Mouse (Mus musculus) kidney, embryonic 16.5 days (tissue): Measurements from ENCODE around the gene Ptgdr2. TPM values are rescaled to one million over a fixed set of nuclear protein-coding genes. Genes with fewer than 3 reads are reported as not detected.

Source experiments
- ATAC-seq: fragments of 200-750 bp; cut with Nextera tagmentation; 2 replicates; pipeline ENCODE4 v1.8.0; 2017; ENCODE audit warnings: moderate TSS enrichment; ENCODE audit not compliant: low FRiP score, low TSS enrichment
- H3K27ac ChIP-seq: fragments of 300-500 bp; sonication (generic); 2 replicates; pipeline ENCODE4 v1.5.1; 2014; ENCODE audit warnings: low read length
- H3K27me3 ChIP-seq: fragments of 300-500 bp; sonication (generic); 2 replicates; pipeline ENCODE4 v1.6.1; 2014; ENCODE audit warnings: low read length, control low read depth, mixed read lengths; ENCODE audit not compliant: insufficient read depth
- H3K36me3 ChIP-seq: fragments of 300-500 bp; sonication (generic); 2 replicates; pipeline ENCODE4 v1.6.1; 2014; ENCODE audit warnings: low read length, control low read depth, mixed read lengths; ENCODE audit not compliant: insufficient read depth
- H3K4me1 ChIP-seq: fragments of 300-500 bp; sonication (generic); 2 replicates; pipeline ENCODE4 v1.6.1; 2014; ENCODE audit warnings: low read length, control low read depth, mixed read lengths; ENCODE audit not compliant: insufficient read depth
- H3K4me2 ChIP-seq: fragments of 300-500 bp; sonication (generic); replicated peaks from 2 replicates; pipeline ENCODE4 v1.6.1; 2014; ENCODE audit warnings: low read depth, low read length
- H3K4me3 ChIP-seq: fragments of 300-500 bp; sonication (generic); 2 replicates; pipeline ENCODE4 v1.5.1; 2014; ENCODE audit warnings: mild to moderate bottlenecking, low read length
- H3K9ac ChIP-seq: fragments of 300-500 bp; sonication (generic); replicated peaks from 2 replicates; pipeline ENCODE4 v1.6.1; 2014; ENCODE audit warnings: low read length
- H3K9me3 ChIP-seq: fragments of 300-500 bp; sonication (generic); 2 replicates; pipeline ENCODE4 v1.6.1; 2016; ENCODE audit warnings: low read length, control low read depth
- WGBS: fragments of 180-500 bp; shearing (Covaris S2); extraction: QIAGEN DNeasy Blood & Tissue Kit; methylation state at CpG from one replicate; pipeline ENCODE4 v1.1.7; 2014; 5-methylcytosine and 5-hydroxymethylcytosine counted together
- polyA plus RNA-seq: library from polyadenylated mRNA; unstranded; fragments of >200 nt; fragmentation: Nextera tagmentation; extraction: Ambion mirVana; gene quantifications from 2 replicates; pipeline ENCODE4 v1.2.1, GENCODE M21; 2015

The Ptgdr2 gene
- polyA plus RNA-seq = 0.10 TPM in 1 of 2 replicates, not detected in the other

GRCm38 (mm10) chr19:10937110-10937563, at the start of gene Ptgdr2:
Ptgdr2 (plus strand) TSS chr19:10937160.
- no peak for ATAC-seq
- Histone ChIP-seq H3K36me3 (peaks cover 2% of the 10 kb centered on the region), H3K4me3 (no peak within 1 kb of the TSS), H3K9me3 (no peaks in the 10 kb centered on the region), H3K27me3 (no peaks in the 10 kb centered on the region), H3K27ac (no peak within 1 kb of the TSS), H3K4me1 (peaks cover 9% of the 10 kb centered on the region; the same call in 1 of the 2 replicates), H3K4me2 (no peak within 1 kb of the TSS), H3K9ac (no peak within 1 kb of the TSS)
- 55% methylated on average over 5 of the region's 5 CpGs for WGBS

- 90% methylated on average over 3 of the region's 3 CpGs for WGBS
- no peak overlapping the region for H3K4me3 ChIP-seq
- no peaks in the 10 kb centered on the region for H3K27me3 ChIP-seq
- H3K9me3 ChIP-seq = no peaks in the 10 kb centered on the region
- H3K27ac ChIP-seq = no peak overlapping the region
- no peak overlapping the region for H3K4me2 ChIP-seq
- H3K4me1 ChIP-seq = peaks cover 14% of the 10 kb centered on the region
- H3K9ac ChIP-seq = no peak overlapping the region
- ATAC-seq = no peak
- no peaks in the 10 kb centered on the region for H3K36me3 ChIP-seq
Observed at GRCm38 (mm10) chr19:10892201-10892600, 44.8 kb upstream of the Ptgdr2 start.

- Histone ChIP-seq H3K4me2 (peak within 1 kb of the TSS; percentile 68), H3K36me3 (peaks cover 24% of the 10 kb centered on the region), H3K4me1 (peaks cover 14% of the 10 kb centered on the region), H3K9me3 (no peaks in the 10 kb centered on the region), H3K9ac (peak within 1 kb of the TSS; percentile 90), H3K4me3 (peak within 1 kb of the TSS; percentile 81), H3K27ac (peak within 1 kb of the TSS; percentile 91), H3K27me3 (no peaks in the 10 kb centered on the region)
- WGBS = under 1% methylated on average over 43 of the region's 43 CpGs
- peak; percentile 96 for ATAC-seq
Observed at GRCm38 (mm10) chr19:10895016-10895528, 41.9 kb upstream of the Ptgdr2 start, which contains the start of gene Prpf19. Prpf19 (plus strand) TSS chr19:10895231.

GRCm38 (mm10) chr19:10895708-10896107, 41.3 kb upstream of the Ptgdr2 start:
- H3K27me3 ChIP-seq = no peaks in the 10 kb centered on the region
- peaks cover 14% of the 10 kb centered on the region for H3K4me1 ChIP-seq
- 0 out of 2 replicates have a peak, but pooled peaks have one; percentile 6 for ATAC-seq
- WGBS = under 1% methylated on average over 16 of the region's 16 CpGs
- H3K9ac ChIP-seq = peak overlapping the region; percentile 90
- peaks cover 30% of the 10 kb centered on the region for H3K36me3 ChIP-seq
- no peaks in the 10 kb centered on the region for H3K9me3 ChIP-seq
- peak overlapping the region; percentile 91 for H3K27ac ChIP-seq
- H3K4me2 ChIP-seq = peak overlapping the region; percentile 68
- peak overlapping the region; percentile 81 for H3K4me3 ChIP-seq

- 81% methylated on average over 7 of the region's 7 CpGs for WGBS
- Histone ChIP-seq H3K27ac (no peak overlapping the region), H3K27me3 (no peaks in the 10 kb centered on the region), H3K4me1 (peaks cover 14% of the 10 kb centered on the region), H3K9me3 (no peaks in the 10 kb centered on the region), H3K4me2 (peak overlapping the region; percentile 68), H3K9ac (peak overlapping the region; percentile 90), H3K36me3 (peaks cover 41% of the 10 kb centered on the region), H3K4me3 (peak overlapping the region; percentile 81)
- no peak for ATAC-seq
Observed at GRCm38 (mm10) chr19:10896849-10897248, 40.1 kb upstream of the Ptgdr2 start.

- ATAC-seq = no peak
- H3K27me3 ChIP-seq = no peaks in the 10 kb centered on the region
- no peak overlapping the region for H3K4me2 ChIP-seq
- H3K4me3 ChIP-seq = no peak overlapping the region
- no peak overlapping the region for H3K9ac ChIP-seq
- 76% methylated on average over 8 of the region's 8 CpGs for WGBS
- H3K36me3 ChIP-seq = peaks cover 47% of the 10 kb centered on the region
- peaks cover 14% of the 10 kb centered on the region for H3K4me1 ChIP-seq
- H3K27ac ChIP-seq = no peak overlapping the region
- no peaks in the 10 kb centered on the region for H3K9me3 ChIP-seq
Observed at GRCm38 (mm10) chr19:10897491-10897890, 39.5 kb upstream of the Ptgdr2 start.

- Histone ChIP-seq H3K9ac (no peak overlapping the region), H3K27me3 (no peaks in the 10 kb centered on the region), H3K9me3 (no peaks in the 10 kb centered on the region), H3K27ac (no peak overlapping the region), H3K4me1 (peaks cover 24% of the 10 kb centered on the region), H3K36me3 (peaks cover 66% of the 10 kb centered on the region), H3K4me3 (no peak overlapping the region), H3K4me2 (no peak overlapping the region)
- ATAC-seq = no peak
- WGBS = 77% methylated on average over 6 of the region's 6 CpGs
Observed at GRCm38 (mm10) chr19:10900315-10900714, 36.6 kb upstream of the Ptgdr2 start.

GRCm38 (mm10) chr19:10901046-10901445, 35.9 kb upstream of the Ptgdr2 start:
- H3K27me3 ChIP-seq = no peaks in the 10 kb centered on the region

GRCm38 (mm10) chr19:10904512-10904911, 32.4 kb upstream of the Ptgdr2 start:
- no peaks in the 10 kb centered on the region for H3K27me3 ChIP-seq
- H3K4me1 ChIP-seq = peaks cover 20% of the 10 kb centered on the region
- peaks cover 54% of the 10 kb centered on the region for H3K36me3 ChIP-seq
- ATAC-seq = no peak
- no peak overlapping the region for H3K4me3 ChIP-seq
- H3K9ac ChIP-seq = 0 out of 2 replicates have a peak overlapping the region, but pooled peaks have one; percentile 22
- WGBS = 80% methylated on average over 5 of the region's 5 CpGs
- no peak overlapping the region for H3K4me2 ChIP-seq
- no peaks in the 10 kb centered on the region for H3K9me3 ChIP-seq
- H3K27ac ChIP-seq = peak overlapping the region; percentile 91

More at GRCm38 (mm10) chr19:10901046-10901445, 35.9 kb upstream of the Ptgdr2 start:
- Histone ChIP-seq H3K9ac (no peak overlapping the region), H3K27ac (no peak overlapping the region), H3K4me3 (no peak overlapping the region), H3K9me3 (no peaks in the 10 kb centered on the region), H3K36me3 (peaks cover 66% of the 10 kb centered on the region), H3K4me1 (peaks cover 27% of the 10 kb centered on the region), H3K4me2 (no peak overlapping the region)
- no peak for ATAC-seq
- WGBS = 93% methylated on average over 5 of the region's 5 CpGs
